Mouse (Mus musculus) cortical plate, adult 2 months (tissue): Measurements from ENCODE around the gene Adamts14.

Experiments used
- CTCF ChIP-seq: fragments of 200-500 bp; IDR thresholded peaks from 2 replicates; pipeline ENCODE4 v1.5.1; 2011; ENCODE audit warnings: mild to moderate bottlenecking, control low read depth, low read length; ENCODE audit not compliant: insufficient read depth; ENCODE audit errors: extremely low read depth
- POLR2A ChIP-seq: fragments of 200-500 bp; IDR thresholded peaks from 2 replicates; pipeline ENCODE4 v1.6.1; 2011; ENCODE audit warnings: mild to moderate bottlenecking, low read length, control low read depth; ENCODE audit not compliant: insufficient read depth; ENCODE audit errors: extremely low read depth

GRCm38 (mm10) chr10:61208114-61208684 is 65.0 kb downstream of the Adamts14 start:
- TF ChIP-seq POLR2A (no peak), CTCF (no peak)
